Mouse (Mus musculus) lung, postnatal 0 days (tissue): ENCODE data around the gene Mvb12a.

Experiments used
- CTCF ChIP-seq: IDR thresholded peaks from 2 replicates; pipeline ENCODE4 v1.5.1; 2016; ENCODE audit warnings: antibody characterized with exemption, mild to moderate bottlenecking
- EP300 ChIP-seq: IDR thresholded peaks from 2 replicates; pipeline ENCODE4 v1.6.1; 2016; ENCODE audit warnings: antibody characterized with exemption, mild to moderate bottlenecking, control low read depth

- TF ChIP-seq EP300 (no peak), CTCF (peak; percentile 100)
Observed at GRCm38 (mm10) chr8:71595862-71596261, 53.1 kb downstream of the Mvb12a start.
